Mouse (Mus musculus) urinary bladder, adult 18-20 months (tissue): ENCODE measurements at regions not wholly inside any gene's neighbourhood (a gene's known extent, or its start where the extent isn't known, plus 50 kb on each side); places are given as distances from the start of the nearest gene placed in this dataset.
"Not testable (repeated sequence)": the region's sequence is repeated elsewhere in the genome, so short reads cannot be mapped to it uniquely, and the experiment has no call there.

ENCODE experiments used
- DNase-seq, 2 experiments: peaks; one replicate each; pipeline ENCODE4 v3.0.0; 2022; ENCODE audit warnings: low spot score in 2 of 2, mixed read lengths in 2 of 2

GRCm38 (mm10) chr13:46032281-46032680 is 67.5 kb upstream of the Atxn1 start:
- no peak for DNase-seq

- DNase-seq, result no peak
These were observed 61.2 kb upstream of the Atxn1 start for GRCm38 (mm10) chr13:46026018-46026417.

- DNase-seq, result no peak
These were observed 58.8 kb upstream of the Atxn1 start for GRCm38 (mm10) chr13:46023630-46024041.

GRCm38 (mm10) chr13:46023187-46023586 is 58.4 kb upstream of the Atxn1 start:
- no peak for DNase-seq

- DNase-seq, result no peak
These were observed 56.4 kb upstream of the Atxn1 start for GRCm38 (mm10) chr13:46020945-46021835.

- no peak for DNase-seq
These were observed 54.8 kb upstream of the Atxn1 start for GRCm38 (mm10) chr13:46019431-46020166.

- DNase-seq, result no peak
These were observed 54.2 kb upstream of the Atxn1 start for GRCm38 (mm10) chr13:46018903-46019430.

- no peak for DNase-seq
These were observed 52.9 kb upstream of the Atxn1 start for GRCm38 (mm10) chr13:46017742-46018141.

GRCm38 (mm10) chr13:46017011-46017410 is 52.2 kb upstream of the Atxn1 start:
- not testable (repeated sequence) for DNase-seq

- no peak for DNase-seq
These were observed 50.4 kb upstream of the Atxn1 start for GRCm38 (mm10) chr13:46015231-46015630.

- DNase-seq, result no peak
These were observed 49.8 kb upstream of the Atxn1 start for GRCm38 (mm10) chr13:46014637-46015036.
